Mouse (Mus musculus) inflammation-experienced regulatory T-cells, adult 6 months (primary cell): ENCODE data around the gene Lrmda. TPM values are rescaled to one million over a fixed set of nuclear protein-coding genes. Genes with fewer than 3 reads are reported as not detected.
"Not testable (repeated sequence)": the region's sequence is repeated elsewhere in the genome, so short reads cannot be mapped to it uniquely, and the experiment has no call there.

Experiments used
- ATAC-seq: one replicate; pipeline ENCODE4 v1.8.0; 2017
- polyA plus RNA-seq, 3 experiments: library from polyadenylated mRNA; unstranded; fragments of 100-300 nt; shearing (Covaris generic); gene quantifications; one replicate each; pipeline ENCODE4 v1.2.1; 2017

The Lrmda gene
- polyA plus RNA-seq, 3 experiments from 2014 or later, result not detected

DNA sequence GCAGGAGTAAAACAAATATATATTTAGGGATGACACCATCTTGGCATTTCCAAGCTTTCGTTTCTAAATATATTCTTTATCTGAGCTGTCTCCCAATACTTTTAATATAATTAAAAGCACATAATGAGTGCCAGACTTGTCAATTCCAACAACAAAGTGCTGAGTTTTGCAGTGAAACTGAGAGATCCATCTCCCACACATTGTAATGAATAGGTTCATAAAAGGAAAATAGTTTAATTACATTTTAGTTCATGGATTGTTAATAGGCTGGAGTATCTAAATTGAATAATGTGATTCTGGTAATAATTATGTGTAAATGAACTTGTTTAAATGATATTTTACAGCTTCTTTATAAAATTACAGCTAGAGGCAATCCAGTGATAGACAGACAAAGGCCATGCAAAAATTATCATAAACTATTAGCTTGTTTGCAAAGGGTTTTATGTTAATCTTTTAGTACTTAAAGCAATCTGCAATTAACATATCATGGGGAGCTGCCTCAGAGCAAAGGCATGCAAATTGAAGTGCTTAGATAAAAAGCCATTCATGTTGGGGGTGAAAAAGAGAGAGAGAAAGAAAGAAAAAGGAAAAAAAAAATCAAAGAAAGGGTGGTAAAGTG lies 725.9 kb downstream of the Lrmda start:
- ATAC-seq, result no peak

DNA sequence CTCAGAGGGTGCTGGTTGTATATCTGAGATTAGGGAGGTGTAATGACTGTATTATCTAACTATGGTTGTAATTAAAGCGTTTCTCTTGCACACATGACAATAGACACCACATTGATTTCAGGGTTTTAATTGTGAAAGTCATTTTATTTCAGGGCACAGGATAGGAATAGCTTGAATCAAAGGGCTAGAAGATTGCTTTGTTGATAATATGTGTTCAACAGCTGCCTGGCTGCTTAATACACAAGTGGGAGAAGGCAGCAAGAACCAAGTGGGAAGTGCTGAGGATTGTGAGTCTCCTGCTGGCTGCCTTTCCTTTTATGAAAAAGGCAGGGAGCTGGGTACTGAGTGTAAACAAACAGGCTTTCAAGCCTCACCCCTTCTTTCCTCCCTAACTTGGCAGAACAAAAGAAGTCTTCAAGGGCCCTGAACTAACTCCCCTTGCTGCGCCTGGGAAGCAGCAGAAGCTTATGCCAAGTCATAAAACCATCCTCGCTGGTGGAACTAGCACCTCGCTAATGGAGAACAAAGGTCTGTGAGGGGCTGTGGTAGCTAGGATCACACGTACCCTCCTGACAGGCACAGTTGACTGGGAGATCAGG lies 726.5 kb downstream of the Lrmda start:
- ATAC-seq, result no peak

DNA sequence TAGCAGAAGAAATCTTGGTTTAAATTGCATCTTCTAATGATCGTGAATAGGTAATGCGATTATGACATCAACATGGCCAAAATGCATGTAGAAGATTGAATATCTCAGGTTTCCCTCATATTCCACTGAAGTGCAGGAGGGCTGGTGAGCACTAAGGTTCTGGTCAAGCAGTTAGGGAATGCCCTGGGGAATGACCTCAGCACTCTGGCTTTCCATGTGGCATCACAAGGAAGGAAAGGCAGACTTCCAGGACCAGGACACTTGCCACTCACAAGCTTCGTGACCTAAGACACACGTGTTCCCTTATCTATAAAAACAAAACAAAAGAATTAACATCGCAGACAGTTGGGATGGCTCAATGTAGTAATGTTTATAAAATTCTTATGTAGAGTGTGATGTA lies 728.3 kb downstream of the Lrmda start:
- ATAC-seq, result no peak

DNA sequence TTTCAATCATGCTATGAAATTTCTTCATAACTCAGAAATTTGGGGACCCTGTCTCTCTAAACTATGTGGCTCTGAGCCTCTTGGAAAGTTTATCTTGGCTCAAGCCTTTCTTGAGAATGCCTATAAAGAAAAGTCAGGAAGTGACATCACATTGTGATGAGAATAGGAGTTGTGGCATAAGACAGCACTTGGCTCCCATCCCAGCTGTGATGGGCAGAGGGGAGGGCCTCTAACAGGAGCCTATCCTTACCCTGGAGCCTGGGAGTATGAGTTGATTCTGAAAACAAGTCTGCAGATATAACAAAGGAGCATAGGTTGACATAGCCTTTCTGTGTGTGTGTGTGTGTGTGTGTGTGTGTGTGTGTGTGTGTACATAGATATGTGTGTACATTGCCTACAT lies 730.9 kb downstream of the Lrmda start:
- no peak for ATAC-seq

DNA sequence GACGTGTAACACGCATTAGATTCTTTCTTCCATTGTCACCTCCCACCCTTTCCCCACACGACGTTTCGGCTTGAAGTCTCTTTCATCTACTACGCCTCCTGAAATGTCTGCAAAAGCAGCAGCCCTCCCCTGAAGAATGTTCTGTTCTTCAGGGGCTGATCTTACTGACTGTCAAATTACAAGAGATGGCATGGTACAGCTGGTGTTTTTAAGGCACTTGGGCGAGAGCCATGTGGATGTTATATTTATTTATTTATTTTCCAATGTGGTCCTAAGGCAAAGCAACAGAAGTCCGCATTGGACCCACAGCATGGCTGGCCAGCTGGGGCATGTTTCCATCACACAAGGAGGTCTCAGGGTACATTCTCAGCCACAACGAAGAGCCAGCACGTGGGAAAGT lies 731.8 kb downstream of the Lrmda start:
- ATAC-seq, result no peak

DNA sequence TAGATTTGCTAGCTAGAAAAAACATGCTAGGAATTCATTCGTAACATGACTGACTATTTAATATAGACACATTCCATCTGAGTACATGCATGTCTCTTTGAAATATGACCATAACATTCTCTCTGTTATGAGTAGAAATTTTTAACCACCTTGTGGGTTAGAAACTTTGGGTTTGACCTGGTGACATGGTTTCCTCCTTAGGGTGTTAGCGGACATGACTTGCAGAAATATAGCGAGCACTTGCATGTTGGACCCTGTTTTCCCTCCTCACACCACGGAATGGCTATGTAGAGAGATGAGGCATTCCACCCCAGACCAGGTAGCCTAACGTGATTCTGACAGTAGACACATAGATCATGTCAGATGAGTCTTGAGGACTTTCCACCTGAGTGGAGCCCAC lies 735.1 kb downstream of the Lrmda start:
- no peak for ATAC-seq

DNA sequence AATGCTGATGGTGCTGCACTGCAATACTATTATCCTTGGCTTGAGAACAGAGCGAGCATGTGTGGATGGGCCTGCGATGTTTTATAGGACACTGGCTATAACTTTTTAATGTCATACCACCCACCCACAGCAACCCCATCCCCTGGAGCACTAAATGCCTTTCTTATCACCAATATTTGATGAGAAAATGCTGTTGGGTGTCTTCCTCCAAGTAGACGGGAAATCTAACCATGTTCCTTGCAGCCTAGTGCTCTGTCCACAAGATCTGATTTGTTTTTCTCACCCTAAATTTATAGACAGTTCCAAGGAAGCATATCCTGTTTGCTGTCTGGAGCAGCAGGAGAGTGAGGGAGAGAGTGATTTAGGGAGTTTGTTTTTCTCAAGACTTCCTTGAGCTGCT lies 738.0 kb downstream of the Lrmda start:
- ATAC-seq, result no peak

DNA sequence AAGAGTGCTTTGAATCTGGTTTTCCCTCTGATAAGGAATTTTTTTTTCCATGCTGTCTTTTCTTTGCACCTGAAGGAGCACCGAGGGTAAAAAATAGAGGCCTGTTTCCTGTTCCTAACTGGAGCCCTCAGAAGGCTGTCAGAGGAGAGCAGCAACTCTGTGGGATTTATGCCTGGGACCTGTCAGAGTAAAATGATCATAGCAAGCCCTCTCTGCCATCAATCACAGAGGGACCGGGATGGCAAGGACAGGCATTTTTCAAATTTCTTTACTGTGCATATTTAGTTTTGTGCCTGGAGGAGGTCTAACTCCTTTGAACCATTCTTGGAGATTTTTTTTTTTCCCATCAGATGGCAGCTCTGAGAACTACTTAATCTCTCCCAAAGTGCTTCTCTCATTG lies 739.7 kb downstream of the Lrmda start:
- no peak for ATAC-seq

DNA sequence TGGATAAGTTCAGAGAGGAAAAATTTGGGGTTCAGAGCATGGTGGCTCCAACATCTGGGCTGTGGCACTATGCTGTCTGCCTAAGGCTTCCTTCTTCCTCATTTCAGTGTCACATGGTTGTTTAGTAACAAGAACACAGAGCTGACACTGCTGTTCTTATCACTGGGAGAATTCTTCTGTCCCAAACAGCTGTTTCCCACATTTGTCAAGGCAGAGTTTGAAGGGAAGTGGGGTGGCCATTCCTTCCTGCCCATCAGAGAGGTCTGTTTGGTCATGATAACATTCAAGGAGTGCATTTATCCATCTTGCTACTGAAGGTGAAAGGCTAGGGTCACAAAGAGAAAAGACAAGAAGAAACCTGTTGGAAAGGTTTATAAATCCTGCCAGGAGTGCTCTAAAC lies 740.2 kb downstream of the Lrmda start:
- ATAC-seq, result no peak

DNA sequence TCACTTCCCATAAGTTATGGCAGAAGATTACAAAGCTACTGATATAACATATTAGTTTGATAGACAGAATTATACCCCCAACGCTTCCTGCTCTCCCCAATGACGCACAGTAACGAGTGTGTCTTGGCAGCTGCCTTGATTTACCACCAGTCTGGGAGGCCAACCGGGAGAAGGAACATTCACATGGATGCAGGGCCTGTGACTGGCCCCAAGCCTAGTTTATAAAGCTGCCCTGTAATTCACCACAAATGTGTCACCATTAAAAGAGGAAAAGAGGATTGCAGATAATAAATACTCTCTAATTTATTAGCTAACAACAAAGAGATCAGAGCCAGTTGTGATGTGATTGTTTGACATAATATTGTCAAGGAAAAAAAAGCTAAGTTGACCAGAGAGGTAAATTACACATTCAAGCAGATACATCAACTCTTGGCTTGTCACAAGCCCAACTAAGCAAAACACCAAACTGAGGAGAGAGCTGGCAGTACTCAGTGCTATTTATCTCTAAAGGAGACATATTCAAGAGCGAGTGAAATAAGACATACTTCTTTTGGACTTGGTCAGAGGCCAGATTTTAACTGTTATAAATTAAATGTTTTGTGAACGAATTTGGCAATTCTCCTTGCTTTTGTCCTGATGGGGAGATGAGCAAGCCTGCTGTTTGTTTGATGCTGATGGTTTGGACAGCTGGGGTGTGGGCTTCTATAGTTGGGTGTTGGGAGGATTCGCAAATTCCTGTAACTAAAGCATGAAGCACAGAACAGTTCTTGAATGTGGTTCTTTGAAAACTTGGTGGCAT lies 740.9 kb downstream of the Lrmda start:
- no peak for ATAC-seq

DNA sequence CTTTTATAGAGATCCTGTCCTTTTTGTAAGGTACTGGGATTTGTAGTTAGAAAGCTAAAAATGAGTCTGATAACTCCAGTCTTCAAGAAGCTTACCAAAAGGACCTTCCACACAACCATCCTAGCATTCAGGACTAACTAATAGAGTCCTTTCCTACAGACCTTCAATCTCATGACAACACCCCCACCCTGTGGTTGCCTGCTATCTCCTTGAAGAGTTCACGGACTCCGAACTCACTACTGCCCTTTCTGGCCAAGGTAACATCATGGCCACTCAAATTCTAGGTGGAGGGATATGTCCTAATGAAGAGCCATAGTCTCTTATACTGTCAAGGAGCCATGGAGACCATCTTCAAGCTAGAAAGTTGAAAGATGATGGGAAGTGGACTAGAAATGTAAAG lies 762.2 kb downstream of the Lrmda start:
- ATAC-seq, result no peak

DNA sequence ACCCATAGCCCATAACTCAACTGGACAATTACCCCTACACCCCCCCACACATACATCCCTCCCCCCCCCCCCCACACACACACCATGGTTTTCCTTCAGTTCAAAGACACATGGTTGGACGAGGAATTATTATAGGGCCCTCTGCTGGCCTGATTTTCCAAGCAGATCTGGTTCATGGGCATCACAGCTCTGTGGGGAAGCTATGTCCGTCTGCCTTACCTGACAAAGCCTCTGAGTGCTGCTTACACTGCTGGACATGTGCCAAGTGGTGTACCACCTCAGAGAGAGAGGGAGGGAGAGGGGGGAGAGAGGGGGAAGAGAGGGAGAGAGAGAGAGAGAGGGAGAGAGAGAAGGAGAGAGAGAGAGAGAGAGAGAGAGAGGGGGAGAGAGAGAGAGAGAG lies 762.9 kb downstream of the Lrmda start:
- no peak for ATAC-seq

DNA sequence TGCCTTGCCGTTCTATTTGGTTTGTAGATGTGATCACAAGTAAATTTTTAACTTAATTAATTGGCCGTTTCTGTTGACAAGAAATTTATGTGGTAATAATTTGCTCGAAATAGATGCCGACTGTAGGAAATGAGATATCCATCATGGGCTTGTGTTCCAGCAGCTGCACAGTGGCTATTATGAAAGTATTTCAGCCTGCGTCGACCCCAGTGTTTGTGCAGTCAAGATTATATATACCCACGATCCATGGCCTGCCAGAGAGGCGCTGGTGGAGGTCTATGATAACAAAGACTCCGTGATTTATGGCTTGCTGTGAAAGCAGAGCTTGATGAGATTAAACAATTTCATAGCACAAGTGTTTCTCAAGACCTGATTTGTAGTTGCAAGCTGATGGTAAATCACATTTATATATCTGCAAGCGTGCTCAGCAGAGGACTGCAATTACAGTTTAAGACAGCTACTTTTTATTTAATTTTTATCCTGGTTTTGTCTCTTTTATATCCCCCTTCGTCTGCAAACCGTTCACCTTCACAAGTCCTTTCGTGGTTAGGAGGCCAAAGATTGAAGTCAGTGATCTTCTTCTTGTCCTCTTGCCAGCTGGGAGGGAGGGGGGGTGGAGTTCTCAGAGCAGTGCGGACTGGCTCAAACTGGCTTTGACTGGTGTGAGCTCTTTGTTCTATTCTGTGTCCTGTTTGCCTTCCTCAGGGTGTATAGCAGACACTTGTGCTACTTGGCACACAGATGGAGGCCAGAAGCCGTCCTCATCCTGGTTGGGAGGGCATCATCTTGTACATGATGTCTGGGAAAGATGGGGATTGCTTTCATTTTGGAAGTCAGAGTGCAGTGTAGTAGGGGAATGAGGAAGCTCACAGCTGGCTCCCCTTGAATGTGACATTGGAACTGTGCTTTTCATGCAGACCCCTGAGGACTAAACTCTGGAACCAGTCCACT lies 764.0 kb downstream of the Lrmda start:
- no peak for ATAC-seq

DNA sequence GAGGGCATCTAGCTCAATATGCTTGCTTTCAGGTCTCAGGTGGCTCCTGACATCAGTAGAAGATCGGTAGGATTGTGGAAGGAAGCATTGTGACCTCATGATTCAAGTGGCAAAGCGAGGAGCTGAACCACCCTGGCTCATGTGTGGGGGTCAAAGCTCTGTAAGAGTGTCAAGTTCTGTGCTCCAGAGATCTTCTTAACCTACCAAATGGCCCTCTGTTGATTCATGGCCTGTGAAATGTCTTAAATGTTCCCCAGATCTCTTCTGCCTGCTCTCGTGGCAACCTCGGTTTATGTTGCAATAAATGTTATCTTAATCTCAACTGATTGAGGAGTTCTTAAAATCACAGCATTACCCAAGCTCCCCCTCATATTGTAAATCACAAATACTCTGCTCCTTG lies 780.5 kb downstream of the Lrmda start:
- ATAC-seq, result no peak

DNA sequence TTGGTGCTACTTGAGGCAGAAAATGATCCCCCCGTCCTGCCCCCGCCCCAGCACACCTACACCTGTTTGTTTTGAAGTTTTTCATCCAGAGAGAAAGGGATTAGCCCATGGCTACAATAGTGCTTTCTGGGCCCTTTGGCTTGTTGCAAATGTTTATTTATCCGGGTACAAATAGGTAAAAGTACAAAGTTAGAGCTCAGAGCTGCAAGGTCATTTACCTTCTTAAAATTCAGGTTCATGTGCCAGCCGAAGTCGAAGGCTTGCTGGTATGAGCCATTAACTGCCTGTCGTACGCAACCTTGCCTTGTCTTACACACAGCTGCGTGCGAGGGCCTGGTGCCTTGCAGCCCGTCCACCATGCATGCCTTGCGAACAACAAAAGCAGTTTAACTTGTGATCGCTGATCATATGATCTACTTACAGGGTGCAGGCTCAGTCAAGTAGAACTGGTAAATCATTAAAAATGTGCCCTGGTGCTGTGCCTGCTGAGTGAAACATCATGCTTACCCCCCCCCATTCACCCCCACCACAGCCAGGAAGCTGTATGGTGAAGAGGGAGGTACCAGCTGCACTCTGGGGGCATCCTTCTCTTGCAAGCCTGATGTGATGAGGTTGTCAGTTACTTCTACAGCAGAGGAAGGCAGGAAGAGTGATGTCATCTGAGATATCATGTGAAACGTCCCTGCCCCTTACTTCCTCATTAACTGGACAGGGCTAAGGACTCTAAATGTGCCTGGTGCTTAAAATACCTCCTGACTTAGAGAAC lies 781.5 kb downstream of the Lrmda start:
- no peak for ATAC-seq

DNA sequence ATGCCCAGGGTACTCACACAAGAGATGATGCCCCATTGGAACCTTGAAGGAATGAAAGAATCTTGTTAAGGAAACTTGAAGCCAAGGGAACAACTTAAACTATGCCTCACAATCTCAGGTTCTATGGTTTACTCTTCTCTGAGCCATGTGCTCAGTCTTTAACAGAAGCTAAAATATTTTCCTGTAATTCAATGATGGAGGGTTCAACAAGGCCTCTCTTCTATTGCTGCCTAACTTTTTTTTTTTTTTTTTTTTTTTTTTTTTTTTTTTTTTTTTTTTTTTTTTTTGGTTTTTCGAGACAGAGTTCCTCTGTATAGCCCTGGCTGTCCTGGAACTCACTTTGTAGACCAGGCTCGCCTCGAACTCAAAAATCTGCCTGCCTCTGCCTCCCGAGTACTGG lies 782.2 kb downstream of the Lrmda start:
- ATAC-seq, result not testable (repeated sequence)

DNA sequence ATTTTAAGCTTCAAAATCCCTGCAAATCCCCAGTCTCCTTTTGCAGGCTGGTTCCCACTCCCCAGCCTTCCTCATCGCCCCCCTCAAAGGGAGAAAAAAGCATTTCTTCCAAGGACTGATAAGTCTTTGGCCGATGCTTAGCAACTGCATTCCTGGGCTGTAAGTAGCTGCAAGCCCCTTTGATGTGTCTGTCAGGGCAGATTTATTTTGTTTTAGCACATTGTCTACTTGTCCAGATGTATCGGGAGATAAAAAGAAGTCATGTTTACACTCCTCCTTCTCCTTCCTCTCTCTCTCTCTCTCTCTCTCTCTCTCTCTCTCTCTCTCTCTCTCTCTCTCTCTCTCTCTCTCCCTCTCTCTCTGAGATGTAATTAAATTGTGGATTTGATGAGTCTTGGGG lies 787.8 kb downstream of the Lrmda start:
- ATAC-seq, result no peak

DNA sequence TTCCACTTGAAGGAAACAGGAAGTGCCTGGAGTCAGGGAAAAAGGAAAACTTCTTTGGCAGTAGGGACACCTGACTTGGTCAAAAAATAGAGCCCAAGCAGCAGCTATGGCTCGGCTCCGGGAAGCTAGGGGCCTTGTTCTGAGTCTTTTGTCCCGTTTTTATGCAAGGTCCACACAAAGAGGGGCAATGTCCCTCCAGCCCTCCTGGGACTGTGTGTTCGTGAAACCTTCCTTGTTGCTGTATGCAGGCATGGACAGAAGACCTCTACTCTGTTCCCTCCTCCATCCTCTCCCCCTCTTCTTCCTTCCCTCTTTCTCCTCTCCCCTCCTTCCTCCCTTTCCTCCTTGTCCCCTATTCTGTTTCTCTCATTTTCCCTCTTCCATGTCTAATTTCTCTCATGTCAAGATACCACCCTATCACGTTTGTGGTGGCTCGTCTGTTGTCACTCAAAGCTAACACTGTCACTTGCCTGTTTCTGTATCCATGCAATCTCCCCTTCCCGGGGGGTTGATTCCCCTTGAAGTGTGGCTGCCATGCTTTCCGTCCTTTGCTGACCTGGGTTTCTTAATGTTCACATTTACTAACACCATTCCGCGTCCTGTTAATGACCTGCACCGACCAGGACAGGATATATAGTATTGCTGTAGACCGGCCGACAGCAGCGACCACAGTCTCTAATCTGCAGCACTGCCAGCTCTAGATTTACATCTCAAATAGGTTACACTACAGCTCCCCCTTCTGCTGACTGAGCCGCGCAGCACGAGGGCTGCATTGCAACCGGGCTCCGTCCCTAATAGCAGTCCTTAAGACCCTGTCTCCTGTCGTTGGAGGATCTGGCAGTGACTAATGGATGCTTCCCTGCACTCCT lies 788.4 kb downstream of the Lrmda start:
- no peak for ATAC-seq

DNA sequence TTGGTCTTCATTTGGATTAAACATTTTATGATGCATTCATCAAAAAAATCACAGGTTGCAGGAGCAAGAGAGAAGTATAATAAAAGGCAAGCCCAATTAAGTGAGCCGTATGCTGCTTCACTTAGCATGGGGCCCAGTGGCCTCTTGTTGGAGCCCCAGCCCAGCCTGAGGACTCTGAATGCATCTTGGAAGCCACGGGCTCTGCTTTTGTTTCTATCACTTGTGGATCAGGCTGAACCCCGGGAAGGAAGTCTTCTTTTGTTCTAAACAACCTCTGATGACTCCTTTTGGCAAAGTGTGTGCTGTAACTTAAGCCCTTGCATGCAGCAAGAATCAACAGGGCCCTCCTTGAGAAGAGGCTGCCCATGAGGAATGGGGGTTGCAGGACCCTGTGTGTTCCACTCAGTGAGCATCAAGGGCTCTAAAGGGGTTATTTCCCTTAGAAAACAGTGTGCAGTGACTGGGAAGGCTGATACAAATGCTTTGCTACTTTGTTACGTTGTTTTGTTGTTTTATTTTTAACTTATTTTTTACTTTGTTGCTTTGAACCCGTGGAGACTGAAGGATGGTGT lies 789.2 kb downstream of the Lrmda start:
- no peak for ATAC-seq

DNA sequence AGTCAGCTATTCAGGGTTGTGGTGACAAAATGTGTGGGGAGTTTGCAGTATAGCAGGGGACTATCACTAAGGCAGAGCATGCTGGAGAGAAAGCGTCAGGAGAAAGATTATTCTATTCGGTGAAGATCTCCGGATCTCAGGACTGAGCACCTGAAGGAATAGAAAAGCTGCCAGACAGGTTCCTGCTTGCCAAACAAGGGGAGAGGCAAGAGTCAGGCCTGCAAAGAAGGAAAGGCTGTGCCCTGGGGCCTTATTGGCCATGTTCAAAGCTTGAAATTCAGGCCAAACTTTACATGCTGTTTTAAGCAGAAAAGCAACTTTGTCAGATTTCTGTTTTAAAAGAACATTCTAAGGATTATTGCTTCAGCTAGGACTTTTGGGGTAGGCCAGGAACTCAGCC lies 789.7 kb downstream of the Lrmda start:
- ATAC-seq, result no peak

DNA sequence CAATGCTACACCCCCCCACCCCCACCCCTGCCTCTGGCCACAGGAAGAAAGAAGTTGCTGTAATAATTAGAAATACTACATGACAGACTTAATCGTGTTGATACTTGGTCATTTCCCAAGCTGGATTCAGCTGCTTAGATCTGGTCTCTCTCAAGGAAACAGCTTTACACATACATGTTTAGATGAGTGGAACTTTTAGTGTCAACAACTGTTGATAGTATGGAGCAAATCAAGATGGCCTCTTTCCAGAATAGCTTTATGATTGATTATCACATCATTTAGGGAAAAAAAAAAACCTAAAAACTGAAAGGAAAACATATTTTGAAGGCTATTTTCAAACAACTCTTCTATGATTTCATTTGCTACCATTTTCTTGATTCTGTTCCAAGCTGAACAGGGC lies 791.0 kb downstream of the Lrmda start:
- no peak for ATAC-seq
